9 mouse cellular contexts compared by ENCODE assay signal in genomic region chr4:123684260-123684659, GRCm38 (mm10). TPM values are rescaled to one million over a fixed set of nuclear protein-coding genes. Genes with fewer than 3 reads are reported as not detected.
DNase-seq lines count a peak whose midpoint lies in the region; ATAC-seq and TF ChIP-seq lines count a peak whose summit lies in the region.
"Had no signal": no experiment of that assay in that cellular context is flagged by ENCODE, and none has a peak within 500 bp of the region (broad histone marks: within the 10 kb centered on the region; RNA-seq: fewer than 3 reads in every experiment).

Gene Macf1 (minus strand): TSS chr4:123684360.

- peak within 1 kb of the TSS; percentile 95 for H3K4me2 ChIP-seq in forebrain, embryonic 14.5 days (ENCODE audit: low read length)
- H3K4me2 ChIP-seq in hindbrain, embryonic 11.5 days (replicated peaks; ENCODE audit: low read depth, low read length), result no peak within 1 kb of the TSS
- no peak within 1 kb of the TSS for H3K4me2 ChIP-seq in liver, embryonic 12.5 days
- H3K4me2 ChIP-seq: liver, embryonic 15.5 days had no signal

- peaks cover 9% of the 10 kb centered on the region for H3K9me3 ChIP-seq in G1E (replicated peaks)
- no peaks in the 10 kb centered on the region for H3K9me3 ChIP-seq in forebrain, embryonic 14.5 days (replicated peaks; ENCODE audit: control insufficient read depth, low read length)
- H3K9me3 ChIP-seq in hindbrain, embryonic 11.5 days (ENCODE audit: control insufficient read depth, low read length), result no peaks in the 10 kb centered on the region
- no peaks in the 10 kb centered on the region for H3K9me3 ChIP-seq in liver, embryonic 12.5 days (replicated peaks)
- H3K9me3 ChIP-seq: liver, embryonic 15.5 days had no signal

- peak within 1 kb of the TSS; percentile 97; the same call in 1 of the 2 replicates for H3K9ac ChIP-seq in forebrain, embryonic 14.5 days (ENCODE audit: low read length)
- no peak within 1 kb of the TSS for H3K9ac ChIP-seq in hindbrain, embryonic 11.5 days (ENCODE audit: low read depth, low read length)
- H3K9ac ChIP-seq in liver, embryonic 12.5 days, result no peak within 1 kb of the TSS
- H3K9ac ChIP-seq: liver, embryonic 15.5 days had no signal

- ATAC-seq in G1E (ENCODE audit: extremely low read depth, insufficient number of reproducible peaks, low FRiP score, poor library complexity, severe bottlenecking), result no peak
- no peak for ATAC-seq in forebrain, embryonic 14.5 days
- ATAC-seq in hindbrain, embryonic 11.5 days (ENCODE audit: low FRiP score), result no peak
- no peak for ATAC-seq in liver, embryonic 12.5 days

- no peak for TF ChIP-seq CTCF in G1E (IDR thresholded peaks at IDR 0.05; ENCODE audit: low read depth, low read length)

- H3K36me3 ChIP-seq in G1E (replicated peaks), result no peaks in the 10 kb centered on the region
- peaks cover 26% of the 10 kb centered on the region for H3K36me3 ChIP-seq in forebrain, embryonic 14.5 days (ENCODE audit: control insufficient read depth, insufficient read depth, low read length)
- H3K36me3 ChIP-seq in hindbrain, embryonic 11.5 days (ENCODE audit: control insufficient read depth, insufficient read depth, low read length), result no peaks in the 10 kb centered on the region
- H3K36me3 ChIP-seq in liver, embryonic 12.5 days, result no peaks in the 10 kb centered on the region
- H3K36me3 ChIP-seq: liver, embryonic 15.5 days had no signal

- no peak within 1 kb of the TSS for H3K4me3 ChIP-seq in G1E (ENCODE audit: low read depth, low read length)
- peak within 1 kb of the TSS; percentile 89 for H3K4me3 ChIP-seq in forebrain, embryonic 14.5 days (ENCODE audit: low read depth, low read length)
- H3K4me3 ChIP-seq in hindbrain, embryonic 11.5 days (ENCODE audit: low read depth, low read length), result no peak within 1 kb of the TSS
- no peak within 1 kb of the TSS for H3K4me3 ChIP-seq in liver, embryonic 12.5 days
- H3K4me3 ChIP-seq: liver, embryonic 15.5 days had no signal

- no peak within 1 kb of the TSS for H3K27ac ChIP-seq in forebrain, embryonic 14.5 days (ENCODE audit: low read depth, low read length)
- H3K27ac ChIP-seq in hindbrain, embryonic 11.5 days (ENCODE audit: low read depth, low read length), result no peak within 1 kb of the TSS
- no peak within 1 kb of the TSS for H3K27ac ChIP-seq in liver, embryonic 12.5 days
- H3K27ac ChIP-seq: liver, embryonic 15.5 days had no signal

- WGBS in forebrain, embryonic 14.5 days, result 85% methylated on average over 3 of the region's 3 CpGs
- 87% methylated on average over 3 of the region's 3 CpGs for WGBS in hindbrain, embryonic 11.5 days
- 69% methylated on average over 3 of the region's 3 CpGs for WGBS in liver, embryonic 12.5 days (ENCODE audit: insufficient replicate concordance)

- peak; percentile 46 for DNase-seq in cerebellum, adult 9-10 months
- DNase-seq in cerebellum, adult 11-12 months, result no peak
- no peak for DNase-seq in G1E (ENCODE audit: low spot score)
- DNase-seq in forebrain, embryonic 14.5 days (ENCODE audit: low spot score), result no peak
- no peak for DNase-seq in hindbrain, embryonic 11.5 days (ENCODE audit: low spot score)
- DNase-seq in embryo, embryonic 10 days (ENCODE audit: low spot score), result no peak
- DNase-seq in ovary, postnatal 10 days (ENCODE audit: low spot score), result no peak

- H3K27me3 ChIP-seq in G1E (ENCODE audit: insufficient read depth, low read length), result peaks cover 21% of the 10 kb centered on the region; the same call in 1 of the 2 replicates
- no peaks in the 10 kb centered on the region for H3K27me3 ChIP-seq in forebrain, embryonic 14.5 days (replicated peaks; ENCODE audit: control insufficient read depth, insufficient read depth, low read length)
- H3K27me3 ChIP-seq in hindbrain, embryonic 11.5 days (ENCODE audit: control insufficient read depth, insufficient read depth, low read length), result no peaks in the 10 kb centered on the region
- peaks cover 66% of the 10 kb centered on the region for H3K27me3 ChIP-seq in liver, embryonic 12.5 days (replicated peaks)

- no peaks in the 10 kb centered on the region for H3K4me1 ChIP-seq in G1E (ENCODE audit: insufficient read depth, low read depth, low read length)
- peaks cover 14% of the 10 kb centered on the region; the same call in 1 of the 2 replicates for H3K4me1 ChIP-seq in forebrain, embryonic 14.5 days (ENCODE audit: control insufficient read depth, insufficient read depth, low read length)
- H3K4me1 ChIP-seq in hindbrain, embryonic 11.5 days (replicated peaks; ENCODE audit: control insufficient read depth, insufficient read depth, low read length), result peaks cover 4% of the 10 kb centered on the region
- H3K4me1 ChIP-seq in liver, embryonic 12.5 days, result peaks cover 10% of the 10 kb centered on the region; the same call in 1 of the 2 replicates

RNA-seq across cellular contexts. Expression of gene Macf1, which starts in this region (rescaled TPM):
- total RNA-seq in G1E (2014; fragmentation: Nextera tagmentation) (169 and 174 TPM in 2 replicates), G1E (2017) (116 and 129 TPM in 2 replicates)
- 33.7 and 39.3 TPM in 2 replicates for polyA plus RNA-seq in G1E (2012)
- polyA plus RNA-seq in forebrain, embryonic 14.5 days (2014; fragmentation: Nextera tagmentation; extraction: Ambion mirVana), result 76.5 and 101 TPM in 2 replicates
- polyA plus RNA-seq in hindbrain, embryonic 11.5 days (2014; fragmentation: Nextera tagmentation; extraction: Ambion mirVana), result 74.7 and 114 TPM in 2 replicates
- polyA plus RNA-seq in liver, embryonic 12.5 days (2016; fragmentation: Nextera tagmentation; extraction: Ambion mirVana), result 15.1 and 17.5 TPM in 2 replicates
